Comparison of ENCODE assay signal across 7 mouse cellular contexts in the genomic region with DNA sequence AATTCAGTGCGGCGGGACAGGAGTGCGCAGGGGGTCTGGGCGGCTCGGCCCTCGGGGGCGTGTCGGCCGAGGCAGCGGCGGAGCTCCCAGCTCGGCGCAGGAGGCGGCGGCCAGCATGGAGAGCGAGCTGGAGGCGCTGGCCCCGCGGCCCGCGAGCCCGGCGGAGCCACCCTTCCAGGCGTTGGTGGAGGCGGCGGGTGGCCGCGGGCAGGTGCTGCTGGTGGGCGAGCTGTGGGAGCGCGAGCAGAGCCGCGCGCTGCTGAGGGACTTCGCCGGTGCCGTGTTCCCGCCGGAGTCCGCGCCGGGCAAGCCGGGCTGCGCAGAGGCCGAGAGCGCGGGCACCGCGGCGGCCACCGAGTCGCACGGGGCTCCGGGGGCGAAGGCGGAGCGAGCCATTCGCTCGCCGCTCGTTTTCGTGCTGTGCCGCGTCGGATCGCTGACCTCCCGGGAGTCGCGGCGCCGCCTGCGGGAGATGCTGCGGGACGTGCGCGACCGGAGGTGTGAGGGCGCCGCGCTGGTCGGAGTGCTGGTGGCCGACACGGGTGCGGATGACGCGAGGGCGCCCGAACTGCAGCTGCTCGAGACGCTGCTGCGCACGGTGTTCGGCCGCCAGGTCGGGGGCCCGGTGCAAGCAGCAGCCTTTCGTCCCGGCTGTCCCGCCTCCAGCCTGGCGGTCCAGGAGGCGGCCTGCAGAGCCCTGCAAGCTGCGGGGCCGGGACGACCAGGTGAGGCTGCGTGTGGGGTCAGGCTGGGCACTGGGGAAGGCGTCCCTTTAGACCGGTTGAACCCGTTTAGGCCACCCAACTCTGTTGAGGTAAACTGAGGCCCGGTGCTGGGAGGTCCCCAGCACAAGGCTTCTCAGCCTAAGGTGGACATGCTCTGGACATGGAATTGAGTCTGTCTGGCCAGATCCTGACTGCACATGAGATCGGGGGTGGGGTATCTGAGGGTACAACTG. TPM values are rescaled to one million over a fixed set of nuclear protein-coding genes. Genes with fewer than 3 reads are reported as not detected.
DNase-seq lines count a peak whose midpoint lies in the region; ATAC-seq and TF ChIP-seq lines count a peak whose summit lies in the region.

A gene (plus strand): TSS at position 16 of the 958 bp plus-strand sequence.

- no peak for TF ChIP-seq POLR2A in thymus, adult 2 months (IDR thresholded peaks at IDR 0.05; ENCODE audit: control insufficient read depth, extremely low read depth, insufficient read depth, low read length, poor library complexity)
- no peak for TF ChIP-seq POLR2A in small intestine, adult 2 months (IDR thresholded peaks at IDR 0.05; ENCODE audit: low read depth, low read length)

- ATAC-seq in common myeloid progenitor, adult 5-6 weeks (replicated peaks; ENCODE audit: low read depth, poor library complexity, severe bottlenecking) = peak; percentile 49
- ATAC-seq in heart, embryonic 14.5 days (ENCODE audit: insufficient number of reproducible peaks, insufficient read depth, low FRiP score, low read depth) = peak; percentile 56

- H3K9ac ChIP-seq in heart, embryonic 14.5 days (ENCODE audit: low read length) = peak within 1 kb of the TSS; percentile 68

- H3K4me1 ChIP-seq in thymus, adult 2 months (replicated peaks; ENCODE audit: control insufficient read depth, insufficient read depth, low read length) = peaks cover 24% of the 10 kb centered on the region
- H3K4me1 ChIP-seq in heart, embryonic 14.5 days (ENCODE audit: control insufficient read depth in 2 of 2, insufficient read depth in 2 of 2, low read length in 2 of 2) = peaks cover 11 to 22% of the 10 kb centered on the region in 2 experiments
- H3K4me1 ChIP-seq in small intestine, adult 2 months (ENCODE audit: control insufficient read depth, insufficient read depth, insufficient read length, low read length) = peaks cover 5% of the 10 kb centered on the region

- TF ChIP-seq CTCF in thymus, adult 2 months (IDR thresholded peaks at IDR 0.05; ENCODE audit: borderline replicate concordance, control insufficient read depth, extremely low read depth, insufficient read depth, low read length, poor library complexity) = no peak
- no peak for TF ChIP-seq CTCF in small intestine, adult 2 months (IDR thresholded peaks at IDR 0.05; ENCODE audit: extremely low read depth, insufficient read length, insufficient replicate concordance, low read depth, low read length)

- WGBS in thymus, adult 2 months = 2% methylated on average over 110 of the region's 110 CpGs
- under 1% methylated on average over 97 of the region's 110 CpGs for WGBS in heart, embryonic 14.5 days
- WGBS in small intestine, adult 2 months = under 1% methylated on average over 99 of the region's 110 CpGs

- no peaks in the 10 kb centered on the region for H3K36me3 ChIP-seq in thymus, adult 2 months (ENCODE audit: control insufficient read depth, insufficient read depth, low read length)
- no peaks in the 10 kb centered on the region for H3K36me3 ChIP-seq in heart, embryonic 14.5 days (ENCODE audit: control insufficient read depth, insufficient read depth, low read length)
- H3K36me3 ChIP-seq in small intestine, adult 2 months (ENCODE audit: control insufficient read depth, insufficient read depth, low read length) = peaks cover 8% of the 10 kb centered on the region

- H3K9me3 ChIP-seq in heart, embryonic 14.5 days (ENCODE audit: control insufficient read depth, low read length) = peaks cover 4% of the 10 kb centered on the region

- DNase-seq in thymus, adult 2 months = no peak
- DNase-seq in thymus, adult 18-20 months = no peak
- DNase-seq in layer of hippocampus, postnatal 10 days (ENCODE audit: low spot score in 2 of 2) = peak; percentile 49 to 65
- peak; percentile 34 to 53 for DNase-seq in lung, postnatal 4 days

- peak within 1 kb of the TSS; percentile 98 for H3K4me2 ChIP-seq in heart, embryonic 14.5 days (ENCODE audit: low read length)

- no peak within 1 kb of the TSS for H3K27ac ChIP-seq in thymus, adult 2 months (ENCODE audit: control insufficient read depth, insufficient read depth, low read length)
- no peak within 1 kb of the TSS for H3K27ac ChIP-seq in heart, embryonic 14.5 days (replicated peaks in 1 of 2; ENCODE audit: control insufficient read depth in 1 of 2, insufficient read depth in 1 of 2, low read depth in 2 of 2, low read length in 2 of 2)
- peak within 1 kb of the TSS; percentile 66 for H3K27ac ChIP-seq in small intestine, adult 2 months (ENCODE audit: insufficient read depth, low read depth, low read length)

- H3K27me3 ChIP-seq in thymus, adult 2 months (ENCODE audit: control insufficient read depth, insufficient read depth, low read length) = peaks cover 10% of the 10 kb centered on the region
- peaks cover 54% of the 10 kb centered on the region for H3K27me3 ChIP-seq in heart, embryonic 14.5 days (ENCODE audit: control insufficient read depth, insufficient read depth, low read length)
- no peaks in the 10 kb centered on the region for H3K27me3 ChIP-seq in small intestine, adult 2 months (ENCODE audit: control insufficient read depth, insufficient read depth, low read length)

- H3K4me3 ChIP-seq in thymus, adult 2 months (ENCODE audit: control insufficient read depth, insufficient read depth, low read length) = peak within 1 kb of the TSS; percentile 35
- H3K4me3 ChIP-seq in heart, embryonic 14.5 days (ENCODE audit: control insufficient read depth in 1 of 2, insufficient read depth in 1 of 2, low read depth in 1 of 2, low read length in 2 of 2) = peak within 1 kb of the TSS; percentile 53 to 58
- H3K4me3 ChIP-seq in small intestine, adult 2 months (ENCODE audit: low read depth, low read length) = peak within 1 kb of the TSS; percentile 83

RNA-seq across cellular contexts. Expression of the gene that starts here (rescaled TPM):
- polyA plus RNA-seq in thymus, adult 2 months (2012; rRNA removed) = 0.13 and 0.34 TPM in 2 replicates
- total RNA-seq in common myeloid progenitor, adult 5-6 weeks (2017) = 0.23 TPM in 1 of 2 replicates, not detected in the other
- polyA plus RNA-seq in heart, embryonic 14.5 days (2014; fragmentation: Nextera tagmentation; extraction: Ambion mirVana) = 0.13 and 0.27 TPM in 2 replicates
- 10 to 100 TPM; 13.7 to 17.2 TPM for total RNA-seq in layer of hippocampus, postnatal 10 days (2021)
- polyA plus RNA-seq in small intestine, adult 2 months (2012; rRNA removed) = 9.4 and 13.8 TPM in 2 replicates

Comparison
In these comparisons a context has a peak if more than half of its experiments do, and no peak if none do; other contexts are left out.
1. RNA of the gene that starts here (total RNA-seq): 13.7 to 17.2 TPM in layer of hippocampus, postnatal 10 days; 0.23 TPM in common myeloid progenitor, adult 5-6 weeks; every median in the first group is over 10 times any median in the second.
2. Peak in ATAC-seq in common myeloid progenitor, adult 5-6 weeks; RNA of the gene not detected or under 1 TPM.
3. Peak in ATAC-seq, H3K4me3 ChIP-seq, H3K9ac ChIP-seq and H3K4me2 ChIP-seq in heart, embryonic 14.5 days; RNA of the gene not detected or under 1 TPM.
4. DNase-seq: peak in layer of hippocampus, postnatal 10 days (2 of 2) and lung, postnatal 4 days (2 of 2); none in thymus, adult 2 months (single experiment) and thymus, adult 18-20 months (0 of 2).
5. Peak in every context shown above with its lines, with median percentiles within 50 percentile points of each other: H3K4me3 ChIP-seq.